Mouse (Mus musculus) testis, adult 10 weeks (tissue): ENCODE results near the gene Wdr20. TPM values are rescaled to one million over a fixed set of nuclear protein-coding genes. Genes with fewer than 3 reads are reported as not detected.

ENCODE experiments used
- polyA plus RNA-seq: library from polyadenylated mRNA; stranded (reverse); fragments of 350-450 nt; fragmentation: Illumina TruSeq; extraction: RNeasy Lipid Tissue Mini Kit (QIAGEN cat#74804); gene quantifications from one replicate; pipeline ENCODE4 v1.2.3, GENCODE M21; 2014; ENCODE audit warnings: low read depth, low replicate concordance

Gene Wdr20
- 26.0 TPM for polyA plus RNA-seq

GRCm38 (mm10) chr12:110737170-110738157 is at the start of gene Wdr20:
Gene Wdr20 (plus strand): TSS chr12:110737944.

GRCm38 (mm10) chr12:110702556-110702955 is 35.2 kb upstream of the Wdr20 start, which contains the start of gene Hsp90aa1:
Gene Hsp90aa1 (minus strand): TSS chr12:110702728.

GRCm38 (mm10) chr12:110840348-110841198 is 102.8 kb downstream of the Wdr20 start, which contains the start of gene Mok:
Gene Mok (minus strand): TSS chr12:110840939.

DNA sequence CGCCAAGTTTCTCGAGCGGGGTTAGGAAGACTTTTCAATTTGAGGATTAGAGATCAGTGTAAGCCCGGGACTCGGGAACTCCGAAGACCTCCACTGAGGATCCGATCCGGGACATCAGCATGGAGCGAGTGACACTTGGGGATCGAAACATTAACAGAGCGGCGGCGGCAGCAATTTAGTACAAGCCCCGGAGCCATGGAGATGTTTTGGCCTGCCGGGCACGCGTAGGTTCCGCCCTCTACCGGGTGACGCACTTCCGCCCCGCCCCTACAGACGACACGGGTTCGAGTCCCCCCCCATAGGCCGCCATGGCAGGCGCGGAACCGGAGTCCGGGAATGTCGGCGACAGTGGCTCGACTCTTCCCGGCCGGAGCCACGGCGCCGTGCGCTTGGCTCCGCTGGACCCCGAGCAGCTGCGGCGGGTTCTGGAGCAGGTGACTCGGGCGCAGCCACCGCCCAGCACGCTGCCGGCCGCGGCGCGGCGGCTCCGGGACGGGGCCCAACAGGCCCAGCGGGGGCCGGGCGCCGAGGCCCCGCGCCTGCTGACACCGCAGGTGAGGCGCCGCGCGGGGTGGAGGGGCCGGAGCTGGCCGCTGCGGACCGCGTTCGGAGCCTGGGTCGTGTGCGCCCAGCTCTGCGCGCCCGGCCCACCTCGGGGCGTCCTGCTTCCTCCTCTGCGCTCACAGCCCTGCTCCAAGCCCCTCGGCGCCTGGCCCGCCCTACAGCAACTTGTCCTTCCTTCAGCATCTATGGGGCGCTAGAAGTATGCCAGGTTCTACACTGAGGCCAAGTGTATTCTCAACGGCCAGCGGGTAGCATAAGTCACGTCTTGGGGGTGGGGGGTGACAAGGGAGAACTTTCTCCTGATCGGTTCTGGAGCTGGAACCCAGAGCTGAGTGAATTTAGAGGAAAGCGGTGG is 112.5 kb downstream of the Wdr20 start, which contains the start of gene Zfp839:
Gene Zfp839, plus strand, starts transcription at position 244 of the 919 bp plus-strand sequence.

Other genes with a start within 250 kb of the Wdr20 start
- gene Dync1h1, start 136.5 kb upstream of the Wdr20 start, polyA plus RNA-seq: 25.2 TPM
- 22.5 TPM for gene 1700001K19Rik, start 55.3 kb upstream of the Wdr20 start, polyA plus RNA-seq
- gene Hsp90aa1, start 35.2 kb upstream of the Wdr20 start, polyA plus RNA-seq: 4,006 TPM
- 88.5 TPM for gene Mok, start 103.0 kb downstream of the Wdr20 start, polyA plus RNA-seq
- gene Zfp839, start 112.3 kb downstream of the Wdr20 start, polyA plus RNA-seq: 4.1 TPM
- 18.9 TPM for gene Cinp, start 151.2 kb downstream of the Wdr20 start, polyA plus RNA-seq
- 3.0 TPM for gene Tecpr2, start 151.3 kb downstream of the Wdr20 start, polyA plus RNA-seq
- gene Ankrd9, start 241.1 kb downstream of the Wdr20 start, polyA plus RNA-seq: 0.38 TPM